Mouse (Mus musculus): ENCODE results near the gene Sox15. TPM values are rescaled to one million over a fixed set of nuclear protein-coding genes. Genes with fewer than 3 reads are reported as not detected.
A peak's percentile ranks its signal among the peaks of the same experiment; 100 is the strongest.

Sox15 gene
- polyA plus RNA-seq, 1 experiment, result 0.08 TPM

GRCm38 (mm10) chr11:69703814-69704612 lies 48.9 kb downstream of the Sox15 start:
- Histone ChIP-seq H3K79me2 (ENCODE audit: control insufficient read depth, insufficient read depth) (no peaks in the 10 kb centered on the region), H3K79me3 (ENCODE audit: low read depth) (no peaks in the 10 kb centered on the region), H3K36me3 (ENCODE audit: control insufficient read depth, insufficient read depth) (no peaks in the 10 kb centered on the region), H3K4me3 (ENCODE audit: insufficient read depth, poor library complexity, severe bottlenecking) (no peak overlapping the region), H3K27me3 (ENCODE audit: control insufficient read depth, insufficient read depth, insufficient read length) (no peaks in the 10 kb centered on the region), H3ac (ENCODE audit: control insufficient read depth, insufficient read length, low read depth) (no peak overlapping the region)
- TF ChIP-seq CEBPB (IDR thresholded peaks at IDR 0.05; ENCODE audit: low read depth) (no peak), MYOD1 (IDR thresholded peaks at IDR 0.05; ENCODE audit: control insufficient read depth, insufficient read length, low read depth) (no peak), CTCF (IDR thresholded peaks at IDR 0.05; ENCODE audit: control insufficient read depth, insufficient read depth, insufficient read length) (no peak), FOSL1 (IDR thresholded peaks at IDR 0.05; ENCODE audit: insufficient read depth, low read length, poor library complexity, severe bottlenecking) (no peak), USF1 (IDR thresholded peaks at IDR 0.05; ENCODE audit: low read depth) (no peak), MYOG (IDR thresholded peaks at IDR 0.05; ENCODE audit: control insufficient read depth, extremely low read depth, insufficient read length) (no peak), MAX (IDR thresholded peaks at IDR 0.05) (no peak)

DNA sequence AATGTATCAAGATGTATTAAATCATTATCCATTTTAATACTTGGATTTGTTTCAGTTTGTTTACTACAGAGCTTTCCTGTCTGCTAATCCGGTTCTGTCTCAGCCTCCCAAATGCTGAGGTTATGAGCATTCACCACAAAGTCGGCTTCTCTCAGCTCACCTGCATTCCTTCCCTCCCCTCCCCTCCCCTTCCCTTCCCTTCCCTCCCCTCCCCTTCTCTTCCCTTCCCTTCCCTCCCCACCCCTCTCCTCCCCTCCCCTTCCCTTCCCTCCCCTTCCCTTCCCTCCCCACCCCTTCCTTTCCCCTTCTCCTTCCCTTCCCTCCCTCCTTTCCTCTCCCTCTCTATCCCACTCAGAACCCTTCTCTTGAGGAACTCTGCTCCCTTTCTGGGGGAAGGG lies 49.5 kb downstream of the Sox15 start:
- Histone ChIP-seq H3K4me3 (ENCODE audit: insufficient read depth, poor library complexity, severe bottlenecking) (no peak overlapping the region), H3K36me3 (ENCODE audit: control insufficient read depth, insufficient read depth) (no peaks in the 10 kb centered on the region), H3ac (ENCODE audit: control insufficient read depth, insufficient read length, low read depth) (no peak overlapping the region), H3K79me2 (ENCODE audit: control insufficient read depth, insufficient read depth) (no peaks in the 10 kb centered on the region), H3K79me3 (ENCODE audit: low read depth) (no peaks in the 10 kb centered on the region), H3K27me3 (ENCODE audit: control insufficient read depth, insufficient read depth, insufficient read length) (no peaks in the 10 kb centered on the region)
- no peak for TF ChIP-seq FOSL1 (IDR thresholded peaks at IDR 0.05; ENCODE audit: insufficient read depth, low read length, poor library complexity, severe bottlenecking)
- no peak for TF ChIP-seq MAX (IDR thresholded peaks at IDR 0.05)
- TF ChIP-seq MYOD1 (IDR thresholded peaks at IDR 0.05; ENCODE audit: control insufficient read depth, insufficient read length, low read depth), result no peak
- TF ChIP-seq MYOG (IDR thresholded peaks at IDR 0.05; ENCODE audit: control insufficient read depth, extremely low read depth, insufficient read length), result no peak
- TF ChIP-seq USF1 (IDR thresholded peaks at IDR 0.05; ENCODE audit: low read depth), result no peak
- TF ChIP-seq CEBPB (IDR thresholded peaks at IDR 0.05; ENCODE audit: low read depth), result no peak
- no peak for TF ChIP-seq CTCF (IDR thresholded peaks at IDR 0.05; ENCODE audit: control insufficient read depth, insufficient read depth, insufficient read length)

Small RNA genes within 50 kb of the gene (microRNA-seq; reads per million reads assigned to microRNA genes)
- gene Mir1934 (ENCODE audit: borderline microRNAs expressed) (5.2 reads per million, percentile 53 among the genes with 10 or more reads in this experiment), gene Mir467f (ENCODE audit: borderline microRNAs expressed) (not detected)

Other genes starting within 250 kb of the Sox15 start
- 9.0 TPM for gene Kdm6b, start 241.6 kb upstream of the Sox15 start, polyA plus RNA-seq (2012; fragmentation: generic; extraction: Trizol)
- 0.14 TPM for gene Dnah2, start 106.2 kb upstream of the Sox15 start, polyA plus RNA-seq (2012; fragmentation: generic; extraction: Trizol)
- 0.61 TPM for gene Efnb3, start 95.1 kb upstream of the Sox15 start, polyA plus RNA-seq (2012; fragmentation: generic; extraction: Trizol)
- 21.9 TPM for gene Wrap53, start 75.1 kb upstream of the Sox15 start, polyA plus RNA-seq (2012; fragmentation: generic; extraction: Trizol)
- gene Trp53, start 75.0 kb upstream of the Sox15 start, polyA plus RNA-seq (2012; fragmentation: generic; extraction: Trizol), result 226 TPM
- 0.20 TPM for gene Atp1b2, start 49.4 kb upstream of the Sox15 start, polyA plus RNA-seq (2012; fragmentation: generic; extraction: Trizol)
- gene Shbg, start 37.4 kb upstream of the Sox15 start, polyA plus RNA-seq (2012; fragmentation: generic; extraction: Trizol), result 0.18 TPM
- gene Sat2, start 33.3 kb upstream of the Sox15 start, polyA plus RNA-seq (2012; fragmentation: generic; extraction: Trizol), result 3.8 TPM
- gene Fxr2, start 22.3 kb upstream of the Sox15 start, polyA plus RNA-seq (2012; fragmentation: generic; extraction: Trizol), result 96.0 TPM
- gene Mpdu1, start 7.3 kb downstream of the Sox15 start, polyA plus RNA-seq (2012; fragmentation: generic; extraction: Trizol), result 95.8 TPM
- gene Cd68, start 10.8 kb downstream of the Sox15 start, polyA plus RNA-seq (2012; fragmentation: generic; extraction: Trizol), result 1.5 TPM
- gene Eif4a1, start 17.1 kb downstream of the Sox15 start, polyA plus RNA-seq (2012; fragmentation: generic; extraction: Trizol), result 1,304 TPM
- gene Senp3, start 26.8 kb downstream of the Sox15 start, polyA plus RNA-seq (2012; fragmentation: generic; extraction: Trizol), result 89.0 TPM
- gene Tnfsf13, start 30.5 kb downstream of the Sox15 start, polyA plus RNA-seq (2012; fragmentation: generic; extraction: Trizol), result 0.28 TPM
- 6.4 TPM for gene Tnfsf12, start 40.5 kb downstream of the Sox15 start, polyA plus RNA-seq (2012; fragmentation: generic; extraction: Trizol)
- gene Tnfsfm13, start 40.8 kb downstream of the Sox15 start, polyA plus RNA-seq (2012; fragmentation: generic; extraction: Trizol), result 1.5 TPM
- 84.2 TPM for gene Polr2a, start 103.3 kb downstream of the Sox15 start, polyA plus RNA-seq (2012; fragmentation: generic; extraction: Trizol)
- gene Slc35g3, start 106.7 kb downstream of the Sox15 start, polyA plus RNA-seq (2012; fragmentation: generic; extraction: Trizol), result 0.08 TPM
- 3.0 TPM for gene Zbtb4, start 110.6 kb downstream of the Sox15 start, polyA plus RNA-seq (2012; fragmentation: generic; extraction: Trizol)
- 37.7 TPM for gene Chrnb1, start 140.6 kb downstream of the Sox15 start, polyA plus RNA-seq (2012; fragmentation: generic; extraction: Trizol)
- gene Fgf11, start 146.5 kb downstream of the Sox15 start, polyA plus RNA-seq (2012; fragmentation: generic; extraction: Trizol), result 4.2 TPM
- gene Tmem102, start 150.3 kb downstream of the Sox15 start, polyA plus RNA-seq (2012; fragmentation: generic; extraction: Trizol), result 0.32 TPM
- not detected for gene Gm39566, start 160.0 kb downstream of the Sox15 start, polyA plus RNA-seq (2012; fragmentation: generic; extraction: Trizol)
- not detected for gene Spem2, start 163.2 kb downstream of the Sox15 start, polyA plus RNA-seq (2012; fragmentation: generic; extraction: Trizol)
- not detected for gene Spem1, start 166.9 kb downstream of the Sox15 start, polyA plus RNA-seq (2012; fragmentation: generic; extraction: Trizol)
- gene Nlgn2, start 182.5 kb downstream of the Sox15 start, polyA plus RNA-seq (2012; fragmentation: generic; extraction: Trizol), result 10.7 TPM
- 260 TPM for gene Tmem256, start 183.2 kb downstream of the Sox15 start, polyA plus RNA-seq (2012; fragmentation: generic; extraction: Trizol)
- gene Plscr3, start 191.1 kb downstream of the Sox15 start, polyA plus RNA-seq (2012; fragmentation: generic; extraction: Trizol), result 82.7 TPM
- not detected for gene Tnk1, start 203.4 kb downstream of the Sox15 start, polyA plus RNA-seq (2012; fragmentation: generic; extraction: Trizol)
- not detected for gene Tmem95, start 222.7 kb downstream of the Sox15 start, polyA plus RNA-seq (2012; fragmentation: generic; extraction: Trizol)
- 17.2 TPM for gene Kctd11, start 226.1 kb downstream of the Sox15 start, polyA plus RNA-seq (2012; fragmentation: generic; extraction: Trizol)
- 0.21 TPM for gene Acap1, start 240.2 kb downstream of the Sox15 start, polyA plus RNA-seq (2012; fragmentation: generic; extraction: Trizol)
- 2.4 TPM for gene 2810408A11Rik, start 245.7 kb downstream of the Sox15 start, polyA plus RNA-seq (2012; fragmentation: generic; extraction: Trizol)
- 38.4 TPM for gene Neurl4, start 245.8 kb downstream of the Sox15 start, polyA plus RNA-seq (2012; fragmentation: generic; extraction: Trizol)

All from C2C12 (cell line).